Mouse (Mus musculus) CH12.LX (cell line): ENCODE results near the gene Slc7a11. TPM values are rescaled to one million over a fixed set of nuclear protein-coding genes. Genes with fewer than 3 reads are reported as not detected.

Experiments used
- DNase-seq: peaks from one replicate; pipeline ENCODE4 v3.0.0-alpha.2; 2013; ENCODE audit errors: extremely low read depth
- H3K27ac ChIP-seq: 2 replicates; pipeline ENCODE4 v1.5.1; 2012; ENCODE audit warnings: low read depth, mild to moderate bottlenecking, control low read depth, moderate library complexity; ENCODE audit not compliant: insufficient read depth
- H3K27me3 ChIP-seq: replicated peaks from 2 replicates; pipeline ENCODE3; 2012; ENCODE audit warnings: inconsistent platforms
- H3K36me3 ChIP-seq, 2 experiments: replicated peaks in 1 of 2; 2 replicates each; pipeline versions ENCODE3 to v1.6.1; 2012; ENCODE audit warnings: inconsistent platforms in 1 of 2, low read length in 1 of 2, mild to moderate bottlenecking in 1 of 2, mixed read lengths in 1 of 2, moderate library complexity in 1 of 2; ENCODE audit not compliant: control insufficient read depth in 1 of 2, insufficient read depth in 1 of 2
- H3K4me1 ChIP-seq, 2 experiments: 2 replicates each; pipeline ENCODE4 v1.6.1; 2012; ENCODE audit warnings: inconsistent platforms in 1 of 2, moderate library complexity in 1 of 2; ENCODE audit not compliant: insufficient read depth in 2 of 2, control insufficient read depth in 1 of 2
- H3K4me2 ChIP-seq: 2 replicates; pipeline ENCODE4 v1.6.1; 2012; ENCODE audit warnings: low read depth, mild to moderate bottlenecking, control low read depth; ENCODE audit not compliant: poor library complexity, insufficient read depth, severe bottlenecking
- H3K4me3 ChIP-seq, 3 experiments: fragments of 150-350 bp in 1 of 3; sonication (generic) in 1 of 3; replicated peaks in 1 of 3; 2 replicates each; pipeline versions ENCODE3 to v1.5.1; 2011 to 2012; ENCODE audit warnings: low read depth in 2 of 3, low read length in 2 of 3, mild to moderate bottlenecking in 2 of 3, moderate library complexity in 2 of 3, control low read depth in 1 of 3, improper control_type of control experiment in 1 of 3, inconsistent platforms in 1 of 3, mixed read lengths in 1 of 3; ENCODE audit not compliant: poor library complexity in 1 of 3
- H3K79me2 ChIP-seq: replicated peaks from 2 replicates; pipeline ENCODE4 v1.6.1; 2012; ENCODE audit warnings: mild to moderate bottlenecking, moderate library complexity; ENCODE audit not compliant: control insufficient read depth, poor library complexity, insufficient read depth, severe bottlenecking; ENCODE audit errors: extremely low read depth
- H3K9ac ChIP-seq: 2 replicates; pipeline ENCODE4 v1.6.1; 2012; ENCODE audit warnings: low read depth, mild to moderate bottlenecking, control low read depth, moderate library complexity; ENCODE audit not compliant: insufficient read depth
- H3K9me3 ChIP-seq: replicated peaks from 2 replicates; pipeline ENCODE3; 2012; ENCODE audit warnings: low read length, inconsistent platforms, mixed read lengths
- CHD2 ChIP-seq: IDR thresholded peaks from 2 replicates; pipeline ENCODE4 v1.6.1; 2011; ENCODE audit warnings: low read length, improper control_type of control experiment
- CTCF ChIP-seq, 2 experiments: IDR thresholded peaks in 1 of 2; conservative IDR thresholded peaks in 1 of 2; 2 replicates each; pipeline ENCODE4 v1.5.1; 2011 to 2012; ENCODE audit warnings: low read depth in 2 of 2, low read length in 2 of 2, improper control_type of control experiment in 1 of 2, inconsistent platforms in 1 of 2, mild to moderate bottlenecking in 1 of 2, moderate library complexity in 1 of 2
- E2F4 ChIP-seq: IDR thresholded peaks from 2 replicates; pipeline ENCODE4 v1.6.1; 2011; ENCODE audit warnings: low read depth, low read length, improper control_type of control experiment; ENCODE audit not compliant: insufficient replicate concordance
- ELF1 ChIP-seq: IDR thresholded peaks from 2 replicates; pipeline ENCODE4 v1.6.1; 2014; ENCODE audit warnings: low read depth, mild to moderate bottlenecking, inconsistent platforms, low read length, improper control_type of control experiment
- ETS1 ChIP-seq: conservative IDR thresholded peaks from 2 replicates; pipeline ENCODE4 v1.6.1; 2012; ENCODE audit warnings: low read depth, mild to moderate bottlenecking, inconsistent platforms, low read length, improper control_type of control experiment, moderate library complexity
- JUN ChIP-seq: IDR thresholded peaks from 2 replicates; pipeline ENCODE4 v1.6.1; 2011; ENCODE audit warnings: low read depth, mild to moderate bottlenecking, low read length, improper control_type of control experiment, moderate library complexity; ENCODE audit not compliant: insufficient read depth
- JUND ChIP-seq: conservative IDR thresholded peaks from 2 replicates; pipeline ENCODE4 v1.6.1; 2011; ENCODE audit warnings: low read depth, low read length, improper control_type of control experiment
- KAT2A ChIP-seq: IDR thresholded peaks from 2 replicates; pipeline ENCODE4 v1.6.1; 2012; ENCODE audit warnings: low read length, improper control_type of control experiment, inconsistent platforms; ENCODE audit not compliant: insufficient replicate concordance
- MAX ChIP-seq: IDR thresholded peaks from 2 replicates; pipeline ENCODE4 v1.6.1; 2011; ENCODE audit warnings: low read length, improper control_type of control experiment
- MAZ ChIP-seq: IDR thresholded peaks from 2 replicates; pipeline ENCODE4 v1.6.1; 2012; ENCODE audit warnings: low read depth, mild to moderate bottlenecking, inconsistent platforms, low read length, improper control_type of control experiment, moderate library complexity
- MEF2A ChIP-seq: IDR thresholded peaks from 2 replicates; pipeline ENCODE4 v1.6.1; 2014; ENCODE audit warnings: low read depth, mild to moderate bottlenecking, inconsistent platforms, low read length, improper control_type of control experiment, borderline replicate concordance
- MXI1 ChIP-seq: IDR thresholded peaks from 2 replicates; pipeline ENCODE4 v1.6.1; 2011; ENCODE audit warnings: mild to moderate bottlenecking, low read depth, low read length, improper control_type of control experiment
- NELFE ChIP-seq: IDR thresholded peaks from 2 replicates; pipeline ENCODE4 v1.6.1; 2011; ENCODE audit warnings: low read depth, low read length, improper control_type of control experiment
- NRF1 ChIP-seq: IDR thresholded peaks from 2 replicates; pipeline ENCODE4 v1.6.1; 2014; ENCODE audit warnings: low read depth, mild to moderate bottlenecking, inconsistent platforms, low read length, improper control_type of control experiment, moderate library complexity
- PAX5 ChIP-seq: IDR thresholded peaks from 2 replicates; pipeline ENCODE4 v1.6.1; 2012; ENCODE audit warnings: low read length, inconsistent platforms, mixed read lengths
- POLR2A ChIP-seq: IDR thresholded peaks from 2 replicates; pipeline ENCODE4 v1.6.1; 2011; ENCODE audit warnings: low read depth, mild to moderate bottlenecking, improper control_type of control experiment, low read length
- POLR2AphosphoS2 ChIP-seq: IDR thresholded peaks from 2 replicates; pipeline ENCODE4 v1.6.1; 2011; ENCODE audit warnings: low read depth, low read length, improper control_type of control experiment
- RAD21 ChIP-seq: IDR thresholded peaks from 2 replicates; pipeline ENCODE4 v1.6.1; 2011; ENCODE audit warnings: low read depth, mild to moderate bottlenecking, low read length, improper control_type of control experiment, moderate library complexity
- RCOR1 ChIP-seq: conservative IDR thresholded peaks from 2 replicates; pipeline ENCODE4 v1.6.1; 2012; ENCODE audit warnings: low read depth, mild to moderate bottlenecking, inconsistent platforms, low read length, improper control_type of control experiment
- SMC3 ChIP-seq: IDR thresholded peaks from 2 replicates; pipeline ENCODE4 v1.6.1; 2011; ENCODE audit warnings: low read depth, low read length, improper control_type of control experiment
- USF1 ChIP-seq: IDR thresholded peaks from 2 replicates; pipeline ENCODE4 v1.6.1; 2014; ENCODE audit warnings: low read depth, mild to moderate bottlenecking, inconsistent platforms, low read length, improper control_type of control experiment
- dilution Hi-C: fragments of 300-500 bp; cut with MboI; formaldehyde crosslinking; loops from 2 replicates; pipeline ENCODE4 v1.14.3; 2020; ENCODE audit warnings: low sequenced_read_pairs; ENCODE audit not compliant: extremely low pct_unique_long_range_greater_than_20kb, extremely low pct_ligation_motif_present
- in situ Hi-C: fragments of 300-500 bp; cut with MboI; formaldehyde crosslinking; loops from 3 replicates; pipeline ENCODE4 v1.14.3; 2019; ENCODE audit warnings: low sequenced_read_pairs, low pct_ligation_motif_present, low pct_unique_long_range_greater_than_20kb, mixed read lengths
- polyA plus RNA-seq: library from polyadenylated mRNA; unstranded; fragments of >175 nt; gene quantifications from 2 replicates; pipeline ENCODE4 v1.2.1, GENCODE M21; 2012; ENCODE audit warnings: low read depth; ENCODE audit not compliant: insufficient read length
- total RNA-seq, 2 experiments: library from RNA; depleted of rRNA; stranded (reverse); fragments of 300-350 nt in 1 of 2; fragments of >200 nt in 1 of 2; gene quantifications; 2 replicates each; pipeline ENCODE4 v1.2.3; 2012 to 2014

Gene Slc7a11
- total and polyA plus RNA-seq, 3 experiments, result 0.13 to 0.37 TPM; not detected in 1

GRCm38 (mm10) chr3:50300002-50300951, 143.1 kb downstream of the Slc7a11 start:
- H3K4me3 ChIP-seq, result no peak overlapping the region

GRCm38 (mm10) chr3:50298366-50298991, 144.9 kb downstream of the Slc7a11 start:
- no peaks in the 10 kb centered on the region for H3K79me2 ChIP-seq
- H3K4me2 ChIP-seq, result no peak overlapping the region
- no peak overlapping the region for H3K4me3 ChIP-seq
- H3K27me3 ChIP-seq, result no peaks in the 10 kb centered on the region
- H3K36me3 ChIP-seq, result no peaks in the 10 kb centered on the region
- no peak overlapping the region for H3K27ac ChIP-seq
- no peak for DNase-seq
- H3K9me3 ChIP-seq, result peaks cover 36% of the 10 kb centered on the region
- dilution Hi-C loops, result no loop called here
- no peak for TF ChIP-seq POLR2AphosphoS2
- no peak for TF ChIP-seq SMC3
- no peak for TF ChIP-seq CHD2
- no peak for TF ChIP-seq MXI1
- no peak for TF ChIP-seq CTCF (conservative IDR thresholded peaks at IDR 0.05 in 1 of 2, IDR thresholded peaks at IDR 0.05 in 1 of 2; ENCODE audit: low read depth in 2 of 2, low read length in 2 of 2)
- TF ChIP-seq RCOR1, result no peak
- no peak for TF ChIP-seq E2F4
- TF ChIP-seq ELF1, result no peak
- no peak for TF ChIP-seq NRF1
- no peak for TF ChIP-seq RAD21
- H3K4me1 ChIP-seq, result no peaks in the 10 kb centered on the region
- in situ Hi-C loops, result no loop called here
- H3K9ac ChIP-seq, result no peak overlapping the region

More at GRCm38 (mm10) chr3:50300002-50300951, 143.1 kb downstream of the Slc7a11 start:
- no peaks in the 10 kb centered on the region for H3K4me1 ChIP-seq
- dilution Hi-C loops, result no loop called here
- TF ChIP-seq MAX (no peak), JUN (no peak), KAT2A (no peak), MAZ (no peak), SMC3 (no peak), JUND (no peak), USF1 (no peak), POLR2A (no peak), RAD21 (no peak), CHD2 (no peak), ETS1 (no peak), PAX5 (no peak), MEF2A (no peak), NELFE (no peak)
- H3K9me3 ChIP-seq, result peaks cover 42% of the 10 kb centered on the region
- no peaks in the 10 kb centered on the region for H3K79me2 ChIP-seq
- no peaks in the 10 kb centered on the region for H3K27me3 ChIP-seq
- in situ Hi-C loops, result loop anchor here (10.0 to 25.0 kb wide), 2 partner anchors 605 to 837 kb away; no protein-coding TSS in a partner anchor
- DNase-seq, result no peak
- no peak overlapping the region for H3K27ac ChIP-seq
- no peaks in the 10 kb centered on the region for H3K36me3 ChIP-seq
- H3K4me2 ChIP-seq, result no peak overlapping the region
- no peak overlapping the region for H3K9ac ChIP-seq
